Mouse (Mus musculus) neutrophil, adult 5-6 weeks (primary cell): Measurements from ENCODE around the gene Col1a1. TPM values are rescaled to one million over a fixed set of nuclear protein-coding genes. Genes with fewer than 3 reads are reported as not detected.

Source experiments
- total RNA-seq: library from RNA; stranded (forward); fragments of 200-1000 nt; gene quantifications from 2 replicates; pipeline ENCODE4 v1.2.3, GENCODE M21; 2017

Gene Col1a1
- total RNA-seq, 1 experiment from 2014 or later = not detected

Other genes starting within 250 kb of the Col1a1 start
- not detected in 2 replicates for gene Gm11541, start 231.7 kb upstream of the Col1a1 start, total RNA-seq
- not detected in 2 replicates for gene Cdc34b, start 194.4 kb upstream of the Col1a1 start, total RNA-seq
- gene Tmem92, start 153.5 kb upstream of the Col1a1 start, total RNA-seq = not detected in 2 replicates
- gene Hils1, start 31.4 kb downstream of the Col1a1 start, total RNA-seq = not detected in 2 replicates
- gene Sgca, start 40.1 kb downstream of the Col1a1 start, total RNA-seq = not detected in 2 replicates
- gene Ppp1r9b, start 54.8 kb downstream of the Col1a1 start, total RNA-seq = 118 and 120 TPM in 2 replicates
- 0.81 and 3.1 TPM in 2 replicates for gene Samd14, start 73.7 kb downstream of the Col1a1 start, total RNA-seq
- 2.9 and 5.2 TPM in 2 replicates for gene Pdk2, start 105.1 kb downstream of the Col1a1 start, total RNA-seq
- 0.23 and 1.2 TPM in 2 replicates for gene Itga3, start 140.6 kb downstream of the Col1a1 start, total RNA-seq
- gene Dlx3, start 183.9 kb downstream of the Col1a1 start, total RNA-seq = not detected in 2 replicates
- gene Dlx4, start 210.0 kb downstream of the Col1a1 start, total RNA-seq = not detected in 2 replicates